Mouse (Mus musculus) liver, adult 2 months (tissue): Measurements from ENCODE around the gene Gm45062. TPM values are rescaled to one million over a fixed set of nuclear protein-coding genes. Genes with fewer than 3 reads are reported as not detected.
A peak's percentile ranks its signal among the peaks of the same experiment; 100 is the strongest.

Experiments used
- DNase-seq: peaks from one replicate; pipeline ENCODE4 v3.0.0-alpha.2; 2011; ENCODE audit warnings: low read depth, low spot score; ENCODE audit errors: extremely low read depth
- H3K27ac ChIP-seq: fragments of 200-500 bp; replicated peaks from 2 replicates; pipeline ENCODE4 v1.5.1; 2012; ENCODE audit warnings: low read depth, mild to moderate bottlenecking, control low read depth, inconsistent platforms, low read length; ENCODE audit not compliant: insufficient read depth
- H3K27me3 ChIP-seq: fragments of 200-500 bp; 2 replicates; pipeline ENCODE4 v1.6.1; 2012; ENCODE audit warnings: mild to moderate bottlenecking, moderate library complexity, low read length, inconsistent platforms; ENCODE audit not compliant: control insufficient read depth, insufficient read depth
- H3K36me3 ChIP-seq: fragments of 200-500 bp; 2 replicates; pipeline ENCODE4 v1.6.1; 2012; ENCODE audit warnings: low read length, inconsistent platforms; ENCODE audit not compliant: control insufficient read depth, insufficient read depth
- H3K4me1 ChIP-seq: fragments of 200-500 bp; 2 replicates; pipeline ENCODE4 v1.6.1; 2011; ENCODE audit warnings: low read length; ENCODE audit not compliant: control insufficient read depth, insufficient read depth
- H3K4me3 ChIP-seq: fragments of 200-500 bp; 2 replicates; pipeline ENCODE4 v1.5.1; 2011; ENCODE audit warnings: low read depth, mild to moderate bottlenecking, control low read depth, low read length, moderate library complexity; ENCODE audit not compliant: insufficient read depth
- H3K79me2 ChIP-seq: fragments of 200-500 bp; 2 replicates; pipeline ENCODE4 v1.6.1; 2012; ENCODE audit warnings: inconsistent platforms, mild to moderate bottlenecking, low read length, moderate library complexity; ENCODE audit not compliant: control insufficient read depth, insufficient read depth
- H3K9ac ChIP-seq: fragments of 200-500 bp; 2 replicates; pipeline ENCODE4 v1.6.1; 2012; ENCODE audit warnings: low read depth, mild to moderate bottlenecking, control low read depth, inconsistent platforms, low read length
- CTCF ChIP-seq: fragments of 200-500 bp; IDR thresholded peaks from 2 replicates; pipeline ENCODE4 v1.5.1; 2011; ENCODE audit warnings: low read depth, low read length, control low read depth
- POLR2A ChIP-seq: fragments of 200-500 bp; IDR thresholded peaks from 2 replicates; pipeline ENCODE4 v1.6.1; 2011; ENCODE audit warnings: low read length, control low read depth; ENCODE audit not compliant: insufficient read depth; ENCODE audit errors: extremely low read depth
- whole genome bisulfite sequencing: fragments of 180-500 bp; shearing (Covaris S2); methylation state at CpG from one replicate; pipeline ENCODE4 v1.1.7; 2018; 5-methylcytosine and 5-hydroxymethylcytosine counted together
- polyA plus RNA-seq: library from polyadenylated mRNA; depleted of rRNA; stranded (reverse); fragments of >200 nt; gene quantifications from 2 replicates; pipeline ENCODE4 v1.2.3, GENCODE M21; 2012; rRNA removed
- total RNA-seq: library from RNA; depleted of rRNA; stranded (reverse); fragments of >200 nt; gene quantifications from 2 replicates; pipeline ENCODE4 v1.2.3, GENCODE M21; 2014; rRNA removed

Gm45062 gene
- 2.0 and 2.8 TPM in 2 replicates for total RNA-seq
- 0.70 TPM in 1 of 2 replicates, not detected in the other for polyA plus RNA-seq

- 0 out of 2 replicates have a peak, but pooled peaks cover 1% of the 10 kb centered on the region for H3K36me3 ChIP-seq
- peak within 1 kb of the TSS; percentile 89 for H3K4me3 ChIP-seq
- H3K27me3 ChIP-seq, result no peaks in the 10 kb centered on the region
- peaks cover 6% of the 10 kb centered on the region; the same call in 1 of the 2 replicates for H3K79me2 ChIP-seq
- under 1% methylated on average over 64 of the region's 64 CpGs for WGBS
- H3K4me1 ChIP-seq, result peaks cover 2% of the 10 kb centered on the region; the same call in 1 of the 2 replicates
- peak within 1 kb of the TSS; percentile 84 for H3K9ac ChIP-seq
- TF ChIP-seq CTCF (no peak), POLR2A (peak; percentile 60; the same call in 1 of the 2 replicates)
- DNase-seq, result peak; percentile 95
- peak within 1 kb of the TSS; percentile 80 for H3K27ac ChIP-seq
Observed at GRCm38 (mm10) chr6:8259004-8259666, at the start of gene Gm45062, which contains the start of the genes Rpa3 and Umad1. Gene Gm45062 (plus strand): TSS chr6:8259450. Gene Rpa3 (minus strand): TSS chr6:8259173. Gene Umad1 (plus strand): TSS chr6:8259288.

GRCm38 (mm10) chr6:8209866-8210186 lies 49.4 kb upstream of the Gm45062 start:
- Histone ChIP-seq H3K27me3 (no peaks in the 10 kb centered on the region), H3K4me3 (peak overlapping the region; percentile 91), H3K4me1 (peaks cover 3% of the 10 kb centered on the region; the same call in 1 of the 2 replicates), H3K9ac (peak overlapping the region; percentile 96), H3K36me3 (peaks cover 1% of the 10 kb centered on the region; the same call in 1 of the 2 replicates), H3K27ac (no peak overlapping the region), H3K79me2 (peaks cover 4% of the 10 kb centered on the region; the same call in 1 of the 2 replicates)
- DNase-seq, result no peak
- 11% methylated on average over 10 of the region's 10 CpGs for WGBS
- TF ChIP-seq POLR2A, result no peak
- no peak for TF ChIP-seq CTCF

- no peak for DNase-seq
- Histone ChIP-seq H3K79me2 (peaks cover 4% of the 10 kb centered on the region; the same call in 1 of the 2 replicates), H3K36me3 (peaks cover 10% of the 10 kb centered on the region), H3K4me3 (no peak overlapping the region), H3K9ac (no peak overlapping the region), H3K27ac (no peak overlapping the region), H3K4me1 (peaks cover 3% of the 10 kb centered on the region; the same call in 1 of the 2 replicates), H3K27me3 (no peaks in the 10 kb centered on the region)
- TF ChIP-seq POLR2A (no peak), CTCF (no peak)
- WGBS, result 94% methylated on average over 3 of the region's 3 CpGs
Observed at GRCm38 (mm10) chr6:8210661-8211060, 48.6 kb upstream of the Gm45062 start.

GRCm38 (mm10) chr6:8227035-8227434 lies 32.2 kb upstream of the Gm45062 start:
- no peak for TF ChIP-seq CTCF
- Histone ChIP-seq H3K79me2 (no peaks in the 10 kb centered on the region), H3K9ac (no peak overlapping the region), H3K27ac (no peak overlapping the region), H3K27me3 (no peaks in the 10 kb centered on the region), H3K4me1 (no peaks in the 10 kb centered on the region), H3K4me3 (no peak overlapping the region), H3K36me3 (peaks cover 32% of the 10 kb centered on the region)
- no peak for DNase-seq
- 84% methylated on average over 3 of the region's 3 CpGs for WGBS

GRCm38 (mm10) chr6:8228596-8228995 lies 30.7 kb upstream of the Gm45062 start:
- no peaks in the 10 kb centered on the region for H3K79me2 ChIP-seq
- H3K36me3 ChIP-seq, result peaks cover 36% of the 10 kb centered on the region
- TF ChIP-seq CTCF (no peak), POLR2A (no peak)
- no peak overlapping the region for H3K27ac ChIP-seq
- H3K27me3 ChIP-seq, result no peaks in the 10 kb centered on the region
- no peak overlapping the region for H3K9ac ChIP-seq
- H3K4me1 ChIP-seq, result no peaks in the 10 kb centered on the region
- WGBS, result 85% methylated on average over 3 of the region's 3 CpGs
- no peak for DNase-seq
- no peak overlapping the region for H3K4me3 ChIP-seq

GRCm38 (mm10) chr6:8258316-8258715 lies 934 bp upstream of the Gm45062 start:
- 1% methylated on average over 6 of the region's 6 CpGs for WGBS
- H3K36me3 ChIP-seq, result 0 out of 2 replicates have a peak, but pooled peaks cover 1% of the 10 kb centered on the region
- peak overlapping the region; percentile 84; the same call in 1 of the 2 replicates for H3K9ac ChIP-seq
- no peak for DNase-seq
- peak overlapping the region; percentile 84 for H3K4me3 ChIP-seq
- peak overlapping the region; percentile 35 for H3K27ac ChIP-seq
- H3K79me2 ChIP-seq, result peaks cover 6% of the 10 kb centered on the region; the same call in 1 of the 2 replicates
- no peaks in the 10 kb centered on the region for H3K27me3 ChIP-seq
- TF ChIP-seq CTCF, result no peak
- peaks cover 2% of the 10 kb centered on the region; the same call in 1 of the 2 replicates for H3K4me1 ChIP-seq
